Mouse (Mus musculus): ENCODE data around the gene Krtap5-3. TPM values are rescaled to one million over a fixed set of nuclear protein-coding genes. Genes with fewer than 3 reads are reported as not detected.
"Not testable (repeated sequence)": the region's sequence is repeated elsewhere in the genome, so short reads cannot be mapped to it uniquely, and the experiment has no call there.

The Krtap5-3 gene
- total RNA-seq (2014; rRNA removed): not detected in 2 replicates
- not detected in 2 replicates for polyA plus RNA-seq (2015; fragmentation: Nextera tagmentation; extraction: Ambion mirVana)

DNA sequence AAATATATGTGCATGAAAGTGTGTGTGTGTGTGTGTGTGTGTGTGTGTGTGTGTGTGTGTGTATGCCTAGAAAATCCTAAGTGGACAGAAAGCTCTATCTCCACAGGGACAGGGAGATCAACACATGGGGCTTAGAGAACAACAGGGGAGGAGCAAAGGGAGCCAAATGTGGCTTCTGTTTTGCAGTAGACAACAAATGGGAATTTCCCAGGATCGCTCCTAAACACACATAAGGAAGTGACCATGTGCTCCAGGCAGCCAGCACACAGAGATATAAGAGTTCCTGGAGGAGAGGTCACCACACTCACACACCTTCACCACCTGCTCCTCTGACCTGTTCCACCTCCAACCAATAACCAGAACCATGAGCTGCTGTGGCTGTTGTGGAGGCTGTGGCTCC is at the start of gene Krtap5-3:
Gene Krtap5-3, plus strand, starts transcription at position 301 of the 400 bp plus-strand sequence.
- H3K4me2 ChIP-seq (ENCODE audit: low read depth): no peak within 1 kb of the TSS
- ATAC-seq (no peak), DNase-seq (no peak)
- no peak within 1 kb of the TSS for H3K9ac ChIP-seq
- no peaks in the 10 kb centered on the region for H3K27me3 ChIP-seq (ENCODE audit: insufficient read depth, low read length)
- WGBS: 76% methylated on average over 1 of the region's 1 CpGs
- no peak within 1 kb of the TSS for H3K27ac ChIP-seq (ENCODE audit: low read depth, low read length)
- H3K36me3 ChIP-seq (ENCODE audit: insufficient read depth): no peaks in the 10 kb centered on the region
- no peaks in the 10 kb centered on the region for H3K4me1 ChIP-seq (ENCODE audit: insufficient read depth)
- TF ChIP-seq CTCF (IDR thresholded peaks at IDR 0.05; ENCODE audit: low read depth): no peak
- H3K9me3 ChIP-seq (ENCODE audit: low read length): no peaks in the 10 kb centered on the region
- H3K4me3 ChIP-seq (ENCODE audit: low read depth, low read length): no peak within 1 kb of the TSS

DNA sequence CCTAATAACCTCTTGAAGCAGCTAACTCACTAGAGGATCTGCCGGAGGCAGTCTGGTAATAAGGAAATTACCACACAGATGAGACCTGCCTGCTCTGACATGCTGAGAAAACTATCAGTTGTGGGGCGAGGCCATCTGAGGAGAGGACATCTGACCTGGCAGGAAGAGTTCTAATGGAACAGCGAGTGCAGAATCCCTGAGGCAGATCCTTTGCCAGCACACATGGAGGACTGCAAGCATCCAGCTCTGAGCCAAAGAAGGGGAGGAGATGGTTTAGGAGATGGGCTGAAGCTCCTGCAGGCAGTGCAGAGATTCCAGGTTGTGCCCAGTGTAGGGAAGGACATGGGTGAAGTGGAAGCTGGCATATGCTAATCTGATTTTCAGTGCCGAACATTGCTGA is 49.0 kb upstream of the Krtap5-3 start:
- no peak overlapping the region for H3K4me2 ChIP-seq (ENCODE audit: low read depth)
- no peaks in the 10 kb centered on the region for H3K9me3 ChIP-seq (ENCODE audit: low read length)
- H3K36me3 ChIP-seq (ENCODE audit: insufficient read depth): no peaks in the 10 kb centered on the region
- H3K27me3 ChIP-seq (ENCODE audit: insufficient read depth, low read length): no peaks in the 10 kb centered on the region
- H3K4me3 ChIP-seq (ENCODE audit: low read depth, low read length): no peak overlapping the region
- H3K4me1 ChIP-seq (ENCODE audit: insufficient read depth): no peaks in the 10 kb centered on the region
- 84% methylated on average over 4 of the region's 4 CpGs for WGBS
- no peak for ATAC-seq
- H3K27ac ChIP-seq (ENCODE audit: low read depth, low read length): no peak overlapping the region
- no peak overlapping the region for H3K9ac ChIP-seq
- TF ChIP-seq CTCF (IDR thresholded peaks at IDR 0.05; ENCODE audit: low read depth): no peak
- DNase-seq: no peak

DNA sequence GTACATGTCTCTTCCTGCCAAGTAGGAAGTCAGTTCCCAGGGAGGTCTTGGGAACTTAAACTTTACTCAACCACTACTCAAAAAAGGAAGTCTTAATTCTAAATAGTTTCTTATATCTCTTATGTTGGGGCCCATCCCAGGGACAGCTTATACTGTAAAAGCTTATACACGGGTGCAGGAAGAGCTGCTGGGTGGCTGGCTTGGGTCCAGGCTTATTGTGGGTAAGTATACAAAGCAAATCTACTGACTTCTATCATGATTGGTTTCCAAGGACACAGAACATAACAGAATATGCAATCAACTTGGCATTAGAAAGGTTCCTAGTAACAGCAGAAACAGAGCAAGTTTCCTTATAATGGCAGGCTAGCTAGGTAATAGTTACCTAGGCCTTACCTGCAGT is 45.9 kb upstream of the Krtap5-3 start:
- 38% methylated on average over 1 of the region's 1 CpGs for WGBS
- no peaks in the 10 kb centered on the region for H3K9me3 ChIP-seq (ENCODE audit: low read length)
- DNase-seq (no peak), ATAC-seq (no peak)
- no peaks in the 10 kb centered on the region for H3K27me3 ChIP-seq (ENCODE audit: insufficient read depth, low read length)
- H3K4me2 ChIP-seq (ENCODE audit: low read depth): no peak overlapping the region
- H3K36me3 ChIP-seq (ENCODE audit: insufficient read depth): no peaks in the 10 kb centered on the region
- H3K4me1 ChIP-seq (ENCODE audit: insufficient read depth): no peaks in the 10 kb centered on the region
- no peak overlapping the region for H3K9ac ChIP-seq
- no peak for TF ChIP-seq CTCF (IDR thresholded peaks at IDR 0.05; ENCODE audit: low read depth)
- no peak overlapping the region for H3K27ac ChIP-seq (ENCODE audit: low read depth, low read length)
- no peak overlapping the region for H3K4me3 ChIP-seq (ENCODE audit: low read depth, low read length)

DNA sequence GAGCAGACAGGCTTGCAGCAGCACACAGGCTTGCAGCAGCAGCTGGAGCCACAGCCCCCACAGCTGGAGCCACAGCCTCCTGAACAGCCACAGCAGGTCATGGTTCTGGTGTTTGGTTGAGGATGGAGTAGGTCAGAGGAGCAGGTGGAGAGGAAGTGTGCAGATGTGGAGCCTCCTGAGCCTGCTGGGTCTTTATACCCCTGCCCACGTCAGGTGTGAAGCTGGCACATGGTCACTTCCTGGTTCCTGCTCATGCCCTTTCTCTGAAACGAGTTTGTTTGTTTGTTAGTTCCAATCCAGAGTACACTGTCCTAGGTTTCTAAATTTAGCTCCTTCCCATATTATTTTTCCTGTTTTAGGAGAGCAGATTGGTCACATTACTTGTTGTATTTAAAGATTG is 44.2 kb upstream of the Krtap5-3 start, which contains the start of gene Gm29735:
Gene Gm29735, minus strand, starts transcription at position 101 of the 400 bp plus-strand sequence.
- H3K4me1 ChIP-seq (ENCODE audit: insufficient read depth); DNase-seq; H3K27ac ChIP-seq (ENCODE audit: low read depth, low read length); H3K4me2 ChIP-seq (ENCODE audit: low read depth); H3K4me3 ChIP-seq (ENCODE audit: low read depth, low read length); ATAC-seq; H3K9ac ChIP-seq; H3K36me3 ChIP-seq (ENCODE audit: insufficient read depth); H3K9me3 ChIP-seq (ENCODE audit: low read length); H3K27me3 ChIP-seq (ENCODE audit: insufficient read depth, low read length): not testable (repeated sequence)
- WGBS: 44% methylated on average over 2 of the region's 2 CpGs

DNA sequence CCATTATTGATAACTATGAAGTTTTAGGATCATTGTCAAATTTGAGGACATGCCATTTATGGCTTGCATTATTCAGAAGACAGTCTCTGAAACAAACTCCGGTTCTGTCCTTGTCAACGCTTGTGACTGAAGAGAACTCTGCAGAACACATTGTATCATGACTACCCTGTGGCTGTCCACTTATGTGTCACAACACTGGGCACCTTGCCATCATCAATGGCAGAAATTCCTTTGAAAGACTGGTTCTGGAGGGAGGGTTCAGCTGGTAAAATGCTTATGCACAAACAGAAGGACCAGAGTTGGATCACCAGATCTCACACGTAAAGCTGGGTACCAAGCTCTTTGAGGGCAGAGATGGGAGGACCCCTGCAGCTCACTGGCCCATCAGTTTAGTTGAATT is 41.8 kb upstream of the Krtap5-3 start:
- no peak for DNase-seq
- H3K9ac ChIP-seq: no peak overlapping the region
- no peak for ATAC-seq
- no peaks in the 10 kb centered on the region for H3K27me3 ChIP-seq (ENCODE audit: insufficient read depth, low read length)
- TF ChIP-seq CTCF (IDR thresholded peaks at IDR 0.05; ENCODE audit: low read depth): no peak
- WGBS: 88% methylated on average over 3 of the region's 3 CpGs
- no peaks in the 10 kb centered on the region for H3K36me3 ChIP-seq (ENCODE audit: insufficient read depth)
- no peak overlapping the region for H3K27ac ChIP-seq (ENCODE audit: low read depth, low read length)
- no peaks in the 10 kb centered on the region for H3K9me3 ChIP-seq (ENCODE audit: low read length)
- H3K4me2 ChIP-seq (ENCODE audit: low read depth): no peak overlapping the region
- H3K4me3 ChIP-seq (ENCODE audit: low read depth, low read length): no peak overlapping the region
- H3K4me1 ChIP-seq (ENCODE audit: insufficient read depth): no peaks in the 10 kb centered on the region

DNA sequence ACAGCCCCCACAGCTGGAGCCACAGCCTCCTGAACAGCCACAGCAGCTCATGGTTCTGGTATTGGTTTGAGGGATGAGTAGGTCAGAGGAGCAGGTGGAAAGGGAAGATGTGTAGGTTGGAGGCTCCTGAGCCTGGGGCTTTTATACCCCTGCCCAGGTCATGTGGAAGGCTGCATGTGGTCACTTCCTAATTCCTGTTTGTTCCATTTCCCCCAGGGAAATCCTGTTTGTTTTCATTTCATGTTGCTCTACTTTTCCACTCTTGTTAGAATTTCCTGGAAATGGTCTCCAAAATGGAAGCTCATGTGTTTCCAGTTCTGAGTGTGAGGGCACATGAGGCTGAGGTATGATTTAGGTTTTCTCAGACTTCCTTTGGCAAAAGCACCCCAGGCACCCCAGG is 35.5 kb upstream of the Krtap5-3 start, which contains the start of gene Gm4553:
Gene Gm4553, minus strand, starts transcription at position 101 of the 400 bp plus-strand sequence.
- H3K9me3 ChIP-seq (ENCODE audit: low read length): not testable (repeated sequence)

DNA sequence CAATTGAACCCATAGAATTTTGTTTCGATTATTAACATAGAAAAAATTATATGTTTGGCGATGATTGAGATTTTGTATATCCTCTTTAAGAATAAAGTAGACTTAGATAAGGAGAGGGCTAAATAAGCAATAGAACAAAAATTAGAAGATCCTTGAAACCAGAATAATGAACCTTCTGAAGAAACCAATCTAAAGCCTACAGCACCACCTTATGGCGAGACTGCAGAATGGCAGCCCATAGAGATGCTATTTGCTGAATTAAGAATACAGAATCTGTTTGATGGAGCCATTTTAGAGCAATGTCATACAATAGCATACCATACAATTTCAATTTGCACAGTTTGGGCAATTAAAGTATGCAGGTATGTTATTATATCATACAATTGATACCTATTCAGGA is 31.3 kb upstream of the Krtap5-3 start:
- H3K9ac ChIP-seq: no peak overlapping the region
- DNase-seq (peak; percentile 77), ATAC-seq (no peak)
- 49% methylated on average over 3 of the region's 3 CpGs for WGBS
- no peak overlapping the region for H3K4me2 ChIP-seq (ENCODE audit: low read depth)
- no peaks in the 10 kb centered on the region for H3K36me3 ChIP-seq (ENCODE audit: insufficient read depth)
- no peaks in the 10 kb centered on the region for H3K9me3 ChIP-seq (ENCODE audit: low read length)
- no peaks in the 10 kb centered on the region for H3K4me1 ChIP-seq (ENCODE audit: insufficient read depth)
- no peak overlapping the region for H3K27ac ChIP-seq (ENCODE audit: low read depth, low read length)
- TF ChIP-seq CTCF (IDR thresholded peaks at IDR 0.05; ENCODE audit: low read depth): peak; percentile 77
- no peak overlapping the region for H3K4me3 ChIP-seq (ENCODE audit: low read depth, low read length)
- H3K27me3 ChIP-seq (ENCODE audit: insufficient read depth, low read length): no peaks in the 10 kb centered on the region

More for the DNA sequence above, 35.5 kb upstream of the Krtap5-3 start, which contains the start of gene Gm4553:
- H3K27me3 ChIP-seq (ENCODE audit: insufficient read depth, low read length); ATAC-seq; H3K4me1 ChIP-seq (ENCODE audit: insufficient read depth); H3K9ac ChIP-seq; H3K4me2 ChIP-seq (ENCODE audit: low read depth); DNase-seq; H3K27ac ChIP-seq (ENCODE audit: low read depth, low read length); H3K36me3 ChIP-seq (ENCODE audit: insufficient read depth); H3K4me3 ChIP-seq (ENCODE audit: low read depth, low read length): not testable (repeated sequence)

DNA sequence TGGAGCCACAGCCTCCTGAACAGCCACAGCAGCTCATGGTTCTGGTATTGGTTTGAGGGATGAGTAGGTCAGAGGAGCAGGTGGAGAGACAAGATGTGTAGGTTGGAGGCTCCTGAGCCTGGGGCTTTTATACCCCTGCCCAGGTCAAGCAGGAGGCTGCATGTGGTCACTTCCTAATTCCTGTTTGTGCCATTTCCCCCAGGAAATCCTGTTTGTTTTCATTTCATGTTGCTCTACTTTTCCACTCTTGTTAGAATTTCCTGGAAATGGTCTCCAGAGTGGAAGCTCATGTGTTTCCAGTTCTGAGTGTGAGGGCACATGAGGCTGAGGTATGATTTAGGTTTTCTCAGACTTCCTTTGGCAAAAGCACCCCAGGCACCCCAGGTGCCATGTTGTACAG is 25.3 kb upstream of the Krtap5-3 start, which contains the start of gene Krtap5-2:
Gene Krtap5-2, minus strand, starts transcription at position 101 of the 400 bp plus-strand sequence.
- H3K36me3 ChIP-seq (ENCODE audit: insufficient read depth); H3K4me2 ChIP-seq (ENCODE audit: low read depth); H3K27me3 ChIP-seq (ENCODE audit: insufficient read depth, low read length); H3K4me1 ChIP-seq (ENCODE audit: insufficient read depth); H3K4me3 ChIP-seq (ENCODE audit: low read depth, low read length); ATAC-seq; DNase-seq; H3K9me3 ChIP-seq (ENCODE audit: low read length); H3K27ac ChIP-seq (ENCODE audit: low read depth, low read length); H3K9ac ChIP-seq: not testable (repeated sequence)
